Mouse (Mus musculus): ENCODE measurements at regions not wholly inside any gene's neighbourhood (a gene's known extent, or its start where the extent isn't known, plus 50 kb on each side); places are given as distances from the start of the nearest gene placed in this dataset.
"Not testable (repeated sequence)": the region's sequence is repeated elsewhere in the genome, so short reads cannot be mapped to it uniquely, and the experiment has no call there.

GRCm38 (mm10) chr6:70386396-70386795 lies 405.6 kb downstream of the Rpia start:
- H3K36me3 ChIP-seq (ENCODE audit: control insufficient read depth, insufficient read depth, low read length, poor library complexity, severe bottlenecking); H3K9ac ChIP-seq (ENCODE audit: insufficient read depth, low read depth, low read length, poor library complexity, severe bottlenecking); H3K27ac ChIP-seq (ENCODE audit: insufficient read depth, low read depth, low read length, poor library complexity, severe bottlenecking); H3K9me3 ChIP-seq (ENCODE audit: control insufficient read depth, insufficient read depth, low read depth, low read length); in situ Hi-C loops (cut with MboI; ENCODE audit: low sequenced_read_pairs in 2 of 2, unreplicated experiment in 2 of 2); H3K4me1 ChIP-seq (ENCODE audit: control insufficient read depth in 2 of 2, insufficient read depth in 2 of 2, low read length in 2 of 2, poor library complexity in 1 of 2); H3K4me3 ChIP-seq (ENCODE audit: insufficient read depth in 1 of 2, low read depth in 1 of 2, low read length in 2 of 2, poor library complexity in 1 of 2, severe bottlenecking in 1 of 2); DNase-seq (ENCODE audit: low read depth, low spot score): not testable (repeated sequence)
- 0 out of 2 replicates have a peak, but pooled peaks have one; percentile 11 for TF ChIP-seq MAFK (IDR thresholded peaks at IDR 0.05; ENCODE audit: insufficient read depth, low read depth, low read length)

GRCm38 (mm10) chr6:70379339-70379738 lies 412.7 kb downstream of the Rpia start:
- H3K27ac ChIP-seq (ENCODE audit: insufficient read depth, low read depth, low read length, poor library complexity, severe bottlenecking); in situ Hi-C loops (cut with MboI; ENCODE audit: low sequenced_read_pairs in 2 of 2, unreplicated experiment in 2 of 2); H3K4me3 ChIP-seq (ENCODE audit: insufficient read depth in 1 of 2, low read depth in 1 of 2, low read length in 2 of 2, poor library complexity in 1 of 2, severe bottlenecking in 1 of 2); H3K9me3 ChIP-seq (ENCODE audit: control insufficient read depth, insufficient read depth, low read depth, low read length); H3K36me3 ChIP-seq (ENCODE audit: control insufficient read depth, insufficient read depth, low read length, poor library complexity, severe bottlenecking); H3K9ac ChIP-seq (ENCODE audit: insufficient read depth, low read depth, low read length, poor library complexity, severe bottlenecking); H3K4me1 ChIP-seq (ENCODE audit: control insufficient read depth in 2 of 2, insufficient read depth in 2 of 2, low read length in 2 of 2, poor library complexity in 1 of 2); DNase-seq (ENCODE audit: low read depth, low spot score): not testable (repeated sequence)

DNA sequence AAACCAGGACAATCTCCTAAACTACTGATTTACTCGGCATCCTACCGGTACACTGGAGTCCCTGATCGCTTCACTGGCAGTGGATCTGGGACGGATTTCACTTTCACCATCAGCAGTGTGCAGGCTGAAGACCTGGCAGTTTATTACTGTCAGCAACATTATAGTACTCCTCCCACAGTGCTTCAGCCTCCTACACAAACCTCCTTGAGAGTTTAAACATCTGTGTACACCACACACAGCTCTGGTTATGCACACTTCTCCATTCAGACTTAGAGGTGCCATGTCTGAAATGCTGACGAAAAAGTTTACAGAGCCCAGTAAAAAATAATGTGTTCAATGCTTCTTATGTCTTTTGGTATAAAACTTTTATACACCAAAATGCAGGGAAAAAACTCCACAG lies 420.2 kb downstream of the Rpia start:
- H3K4me3 ChIP-seq (ENCODE audit: insufficient read depth in 1 of 2, low read depth in 1 of 2, low read length in 2 of 2, poor library complexity in 1 of 2, severe bottlenecking in 1 of 2); H3K36me3 ChIP-seq (ENCODE audit: control insufficient read depth, insufficient read depth, low read length, poor library complexity, severe bottlenecking); in situ Hi-C loops (cut with MboI; ENCODE audit: low sequenced_read_pairs in 2 of 2, unreplicated experiment in 2 of 2); H3K9ac ChIP-seq (ENCODE audit: insufficient read depth, low read depth, low read length, poor library complexity, severe bottlenecking); H3K27ac ChIP-seq (ENCODE audit: insufficient read depth, low read depth, low read length, poor library complexity, severe bottlenecking); H3K9me3 ChIP-seq (ENCODE audit: control insufficient read depth, insufficient read depth, low read depth, low read length); DNase-seq (ENCODE audit: low read depth, low spot score); H3K4me1 ChIP-seq (ENCODE audit: control insufficient read depth in 2 of 2, insufficient read depth in 2 of 2, low read length in 2 of 2, poor library complexity in 1 of 2): not testable (repeated sequence)

- no peak for DNase-seq (ENCODE audit: low read depth, low spot score)
- in situ Hi-C loops (cut with MboI; ENCODE audit: low sequenced_read_pairs in 2 of 2, unreplicated experiment in 2 of 2): no loop called here
- TF ChIP-seq HCFC1 (IDR thresholded peaks at IDR 0.05; ENCODE audit: borderline replicate concordance, insufficient read depth, low read length) (no peak), ZNF384 (IDR thresholded peaks at IDR 0.05; ENCODE audit: low read depth, low read length) (no peak), CHD2 (IDR thresholded peaks at IDR 0.05; ENCODE audit: low read depth, low read length) (no peak), ZC3H11A (IDR thresholded peaks at IDR 0.05; ENCODE audit: borderline replicate concordance, low read depth, low read length) (no peak), MAFK (IDR thresholded peaks at IDR 0.05; ENCODE audit: insufficient read depth, low read depth, low read length) (no peak)
Observed at GRCm38 (mm10) chr6:70356303-70356702, 435.7 kb downstream of the Rpia start.

DNA sequence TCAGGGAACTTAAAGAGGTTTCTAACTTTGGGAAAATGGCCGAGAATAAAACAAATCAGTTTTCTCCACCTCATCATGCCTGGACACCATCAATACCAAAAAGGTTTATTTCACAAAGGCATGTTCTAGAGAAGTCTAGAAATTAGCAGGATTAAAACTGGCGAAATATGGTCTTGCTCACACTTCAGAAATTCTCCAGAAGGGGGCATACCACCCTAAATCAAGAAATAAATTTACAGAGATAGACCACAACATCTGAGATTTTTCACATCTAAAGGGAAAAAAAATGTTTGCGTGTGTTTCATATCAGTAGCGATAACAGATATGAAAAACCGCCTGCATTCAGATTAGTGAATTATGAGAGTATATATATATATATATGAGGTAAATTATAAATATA lies 449.9 kb downstream of the Rpia start:
- in situ Hi-C loops (cut with MboI; ENCODE audit: low sequenced_read_pairs in 2 of 2, unreplicated experiment in 2 of 2): no loop called here
- H3K36me3 ChIP-seq (ENCODE audit: control insufficient read depth, insufficient read depth, low read length, poor library complexity, severe bottlenecking): no peaks in the 10 kb centered on the region
- no peak overlapping the region for H3K4me3 ChIP-seq (ENCODE audit: insufficient read depth in 1 of 2, low read depth in 1 of 2, low read length in 2 of 2, poor library complexity in 1 of 2, severe bottlenecking in 1 of 2)
- TF ChIP-seq HCFC1 (IDR thresholded peaks at IDR 0.05; ENCODE audit: borderline replicate concordance, insufficient read depth, low read length) (no peak), ZNF384 (IDR thresholded peaks at IDR 0.05; ENCODE audit: low read depth, low read length) (no peak), ZC3H11A (IDR thresholded peaks at IDR 0.05; ENCODE audit: borderline replicate concordance, low read depth, low read length) (no peak), CHD2 (IDR thresholded peaks at IDR 0.05; ENCODE audit: low read depth, low read length) (no peak), MAFK (IDR thresholded peaks at IDR 0.05; ENCODE audit: insufficient read depth, low read depth, low read length) (no peak)
- H3K27ac ChIP-seq (ENCODE audit: insufficient read depth, low read depth, low read length, poor library complexity, severe bottlenecking): no peak overlapping the region
- DNase-seq (ENCODE audit: low read depth, low spot score): no peak
- no peak overlapping the region for H3K9ac ChIP-seq (ENCODE audit: insufficient read depth, low read depth, low read length, poor library complexity, severe bottlenecking)
- no peaks in the 10 kb centered on the region for H3K4me1 ChIP-seq (ENCODE audit: control insufficient read depth in 2 of 2, insufficient read depth in 2 of 2, low read length in 2 of 2, poor library complexity in 1 of 2)
- H3K9me3 ChIP-seq (ENCODE audit: control insufficient read depth, insufficient read depth, low read depth, low read length): no peaks in the 10 kb centered on the region

More at GRCm38 (mm10) chr6:70356303-70356702, 435.7 kb downstream of the Rpia start:
- no peaks in the 10 kb centered on the region for H3K9me3 ChIP-seq (ENCODE audit: control insufficient read depth, insufficient read depth, low read depth, low read length)
- no peak overlapping the region for H3K4me3 ChIP-seq (ENCODE audit: insufficient read depth in 1 of 2, low read depth in 1 of 2, low read length in 2 of 2, poor library complexity in 1 of 2, severe bottlenecking in 1 of 2)
- H3K27ac ChIP-seq (ENCODE audit: insufficient read depth, low read depth, low read length, poor library complexity, severe bottlenecking): no peak overlapping the region
- H3K9ac ChIP-seq (ENCODE audit: insufficient read depth, low read depth, low read length, poor library complexity, severe bottlenecking): no peak overlapping the region
- no peaks in the 10 kb centered on the region for H3K36me3 ChIP-seq (ENCODE audit: control insufficient read depth, insufficient read depth, low read length, poor library complexity, severe bottlenecking)
- H3K4me1 ChIP-seq (ENCODE audit: control insufficient read depth in 2 of 2, insufficient read depth in 2 of 2, low read length in 2 of 2, poor library complexity in 1 of 2): no peaks in the 10 kb centered on the region

DNA sequence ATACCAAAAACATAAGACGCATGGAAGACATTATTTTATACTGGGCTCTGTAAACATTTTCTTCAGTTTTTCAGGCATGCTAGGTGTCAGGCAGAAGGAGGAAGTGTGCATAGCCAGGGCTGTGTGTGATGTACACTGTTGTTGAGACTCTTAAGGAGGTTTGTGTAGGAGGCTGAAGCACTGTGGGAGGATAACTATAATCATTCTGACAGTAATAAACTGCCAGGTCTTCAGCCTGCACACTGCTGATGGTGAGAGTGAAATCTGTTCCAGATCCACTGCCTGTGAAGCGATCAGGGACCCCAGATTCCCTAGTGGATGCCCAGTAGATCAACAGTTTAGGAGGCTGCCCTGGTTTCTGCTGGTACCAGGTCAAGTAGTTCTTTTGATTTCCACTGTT lies 451.3 kb downstream of the Rpia start:
- H3K9me3 ChIP-seq (ENCODE audit: control insufficient read depth, insufficient read depth, low read depth, low read length); H3K27ac ChIP-seq (ENCODE audit: insufficient read depth, low read depth, low read length, poor library complexity, severe bottlenecking); H3K9ac ChIP-seq (ENCODE audit: insufficient read depth, low read depth, low read length, poor library complexity, severe bottlenecking); H3K36me3 ChIP-seq (ENCODE audit: control insufficient read depth, insufficient read depth, low read length, poor library complexity, severe bottlenecking); in situ Hi-C loops (cut with MboI; ENCODE audit: low sequenced_read_pairs in 2 of 2, unreplicated experiment in 2 of 2); H3K4me3 ChIP-seq (ENCODE audit: insufficient read depth in 1 of 2, low read depth in 1 of 2, low read length in 2 of 2, poor library complexity in 1 of 2, severe bottlenecking in 1 of 2); DNase-seq (ENCODE audit: low read depth, low spot score); H3K4me1 ChIP-seq (ENCODE audit: control insufficient read depth in 2 of 2, insufficient read depth in 2 of 2, low read length in 2 of 2, poor library complexity in 1 of 2): not testable (repeated sequence)
